Mouse (Mus musculus) hindbrain, embryonic 14.5 days (tissue): ENCODE measurements around the gene 1700084M14Rik. TPM values are rescaled to one million over a fixed set of nuclear protein-coding genes. Genes with fewer than 3 reads are reported as not detected.
"Not testable (repeated sequence)": the region's sequence is repeated elsewhere in the genome, so short reads cannot be mapped to it uniquely, and the experiment has no call there.

Experiments used
- ATAC-seq: fragments of 200-750 bp; cut with Nextera tagmentation; 2 replicates; pipeline ENCODE4 v1.8.0; 2017; ENCODE audit warnings: moderate number of reproducible peaks, mild to moderate bottlenecking, moderate TSS enrichment, moderate library complexity; ENCODE audit not compliant: low FRiP score
- DNase-seq: peaks from one replicate; pipeline ENCODE4 v3.0.0-alpha.2; 2015; ENCODE audit warnings: low spot score
- H3K27ac ChIP-seq: fragments of 300-500 bp; sonication (generic); 2 replicates; pipeline ENCODE4 v1.5.1; 2014; ENCODE audit warnings: mild to moderate bottlenecking, moderate library complexity
- H3K27me3 ChIP-seq: fragments of 300-500 bp; sonication (generic); 2 replicates; pipeline ENCODE4 v1.6.1; 2014; ENCODE audit warnings: mild to moderate bottlenecking, low read length, mixed read lengths; ENCODE audit not compliant: control insufficient read depth, insufficient read depth
- H3K36me3 ChIP-seq: fragments of 300-500 bp; sonication (generic); replicated peaks from 2 replicates; pipeline ENCODE4 v1.6.1; 2014; ENCODE audit not compliant: control insufficient read depth, insufficient read depth
- H3K4me1 ChIP-seq: fragments of 300-500 bp; sonication (generic); replicated peaks from 2 replicates; pipeline ENCODE4 v1.6.1; 2014; ENCODE audit warnings: antibody characterized with exemption, low read length, mixed read lengths; ENCODE audit not compliant: control insufficient read depth, insufficient read depth
- H3K4me2 ChIP-seq: fragments of 300-500 bp; sonication (generic); replicated peaks from 2 replicates; pipeline ENCODE4 v1.6.1; 2014; ENCODE audit warnings: mild to moderate bottlenecking, moderate library complexity
- H3K4me3 ChIP-seq: fragments of 300-500 bp; sonication (generic); replicated peaks from 2 replicates; pipeline ENCODE4 v1.5.1; 2014; ENCODE audit warnings: mild to moderate bottlenecking, low read length
- H3K9ac ChIP-seq: fragments of 300-500 bp; sonication (generic); 2 replicates; pipeline ENCODE4 v1.6.1; 2014
- H3K9me3 ChIP-seq: fragments of 300-500 bp; sonication (generic); 2 replicates; pipeline ENCODE4 v1.6.1; 2016; ENCODE audit warnings: low read length; ENCODE audit not compliant: control insufficient read depth
- WGBS: fragments of 180-500 bp; shearing (Covaris S2); extraction: QIAGEN DNeasy Blood & Tissue Kit; methylation state at CpG from one replicate; pipeline ENCODE4 v1.1.7; 2014; 5-methylcytosine and 5-hydroxymethylcytosine counted together
- polyA plus RNA-seq: library from polyadenylated mRNA; unstranded; fragments of >200 nt; fragmentation: Nextera tagmentation; extraction: Ambion mirVana; gene quantifications from 2 replicates; pipeline ENCODE4 v1.2.1, GENCODE M21; 2014

The 1700084M14Rik gene
- not detected in 2 replicates for polyA plus RNA-seq

- H3K27ac ChIP-seq, H3K4me3 ChIP-seq, H3K9me3 ChIP-seq, H3K4me2 ChIP-seq, H3K9ac ChIP-seq, H3K27me3 ChIP-seq, H3K4me1 ChIP-seq, H3K36me3 ChIP-seq, DNase-seq, ATAC-seq: not testable (repeated sequence)
- WGBS = 90% methylated on average over 3 of the region's 3 CpGs
Observed at GRCm38 (mm10) chrX:91575811-91576210, at the start of gene 1700084M14Rik. Gene 1700084M14Rik, minus strand, starts transcription at chrX:91575911.

Other genes with a start within 250 kb of the 1700084M14Rik start
- not detected in 2 replicates for gene Mageb2, start 244.2 kb downstream of the 1700084M14Rik start, polyA plus RNA-seq
- not detected in 2 replicates for gene Gm5072, start 183.4 kb downstream of the 1700084M14Rik start, polyA plus RNA-seq
- not detected in 2 replicates for gene Gm8914, start 95.8 kb downstream of the 1700084M14Rik start, polyA plus RNA-seq
- not detected in 2 replicates for gene Gm14781, start 56.3 kb upstream of the 1700084M14Rik start, polyA plus RNA-seq
- not detected in 2 replicates for gene Mageb5, start 207.1 kb upstream of the 1700084M14Rik start, polyA plus RNA-seq